Mouse (Mus musculus) brain, adult 2 months (tissue): ENCODE results near the gene Rnf182.
A peak's percentile ranks its signal among the peaks of the same experiment; 100 is the strongest.

Experiments
- DNase-seq: peaks from one replicate; pipeline ENCODE4 v3.0.0; 2011; ENCODE audit warnings: low read depth, low spot score

Rnf182 gene

GRCm38 (mm10) chr13:43615577-43616254 is at the start of gene Rnf182:
Gene Rnf182, plus strand, starts transcription at chr13:43615710.
- peak; percentile 93 for DNase-seq

DNA sequence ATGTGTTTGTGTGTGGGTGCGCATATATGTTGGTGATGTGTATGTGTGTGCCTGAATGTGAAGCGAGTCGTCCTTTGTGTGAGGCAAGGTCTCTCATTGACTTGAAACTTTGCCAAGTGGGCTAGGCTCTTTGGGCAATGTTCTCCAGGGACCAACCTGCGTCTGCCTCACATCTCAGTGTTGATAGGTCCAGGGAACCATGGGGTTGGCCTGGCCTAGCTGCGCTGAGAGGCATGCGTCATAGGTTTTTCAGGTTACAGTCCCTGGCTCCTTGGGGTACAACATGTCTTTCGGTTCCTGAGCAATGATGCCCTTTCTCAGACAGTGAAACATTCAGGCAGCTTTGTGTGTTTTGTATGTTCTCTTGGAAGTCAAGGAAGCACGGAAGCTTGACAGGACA is 49.3 kb upstream of the Rnf182 start:
- no peak for DNase-seq

- DNase-seq: peak; percentile 83
These were observed 48.2 kb upstream of the Rnf182 start for GRCm38 (mm10) chr13:43567141-43567891.

- no peak for DNase-seq
These were observed 41.5 kb upstream of the Rnf182 start for GRCm38 (mm10) chr13:43573979-43574378.

DNA sequence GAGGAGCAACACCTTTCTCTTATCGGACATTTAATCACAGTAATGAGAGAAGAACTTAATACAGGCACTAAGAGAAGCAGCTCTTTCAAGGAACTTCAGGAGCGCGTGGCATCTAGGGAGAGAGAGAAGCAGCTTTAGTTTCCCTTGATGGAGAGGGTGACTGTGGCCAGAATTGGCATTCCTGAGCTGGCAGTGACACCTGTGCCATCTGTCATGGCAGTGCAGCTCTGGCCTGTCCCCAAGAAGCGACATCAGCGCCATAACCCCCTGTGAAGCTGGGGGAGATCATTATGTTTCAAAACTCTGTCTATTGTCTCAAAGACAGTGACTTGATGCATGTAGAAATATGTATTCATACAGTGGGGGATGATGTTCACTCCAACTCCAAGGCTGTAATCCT is 40.1 kb upstream of the Rnf182 start:
- peak; percentile 92 for DNase-seq

DNA sequence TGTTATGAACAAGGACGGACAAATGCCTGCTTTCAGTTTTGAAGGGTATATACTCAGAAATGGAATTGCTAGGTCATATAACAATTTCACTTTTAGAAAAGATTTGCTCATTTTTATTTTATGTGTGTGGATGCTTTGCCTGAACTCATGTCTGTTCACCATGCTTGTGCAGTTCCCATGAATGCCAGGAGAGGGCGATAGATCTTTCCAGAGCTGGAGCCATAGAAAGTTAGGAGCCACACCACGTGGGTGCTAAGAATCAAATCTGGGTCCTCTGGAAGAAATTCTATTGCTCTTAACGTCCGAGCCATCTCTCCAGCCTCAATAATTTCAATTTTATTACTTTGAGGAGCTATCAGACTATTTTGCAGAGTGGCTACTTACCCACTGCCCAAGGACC is 38.3 kb upstream of the Rnf182 start:
- DNase-seq: no peak

DNA sequence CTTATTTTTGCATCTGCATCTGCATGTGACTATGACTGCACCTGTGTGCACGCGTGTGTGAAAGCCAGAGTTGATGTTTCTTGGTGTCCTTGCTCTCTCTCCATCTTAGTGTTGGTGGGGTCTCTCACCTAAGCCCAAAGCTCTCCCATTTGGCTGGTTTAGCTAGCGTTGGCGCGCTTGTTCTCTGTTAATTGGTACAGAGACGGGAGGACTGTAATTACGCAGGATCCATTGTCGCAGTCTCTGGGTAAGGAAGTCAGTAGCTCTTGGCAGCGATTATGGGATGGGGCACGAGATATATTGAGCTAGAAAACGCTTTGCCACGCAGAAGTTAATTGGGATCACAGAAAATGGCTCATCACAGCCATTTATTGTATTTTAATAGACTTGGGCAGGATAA is 37.7 kb upstream of the Rnf182 start:
- DNase-seq: no peak

DNA sequence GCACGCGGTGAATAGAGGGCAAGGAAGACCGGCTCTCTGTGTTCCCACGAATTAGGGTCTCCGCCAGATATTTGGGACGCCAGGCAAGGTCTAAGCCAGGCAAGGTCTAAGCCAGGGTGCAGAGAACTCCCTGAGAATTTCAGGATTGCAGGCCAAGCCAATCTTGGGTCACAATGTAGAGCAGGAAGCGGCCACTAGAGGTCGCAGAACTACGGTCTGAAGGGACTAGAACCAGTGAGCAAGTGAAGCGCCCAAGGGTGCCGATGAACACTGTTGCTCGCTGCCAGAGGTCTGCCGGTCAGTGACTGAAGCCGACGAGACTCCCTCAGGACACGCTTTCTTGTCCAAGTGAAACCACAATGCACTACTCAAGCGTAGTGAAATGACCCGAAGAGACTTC is 35.8 kb upstream of the Rnf182 start:
- DNase-seq: peak; percentile 85

GRCm38 (mm10) chr13:43580661-43581060 is 34.8 kb upstream of the Rnf182 start:
- DNase-seq: no peak

- DNase-seq: no peak
These were observed 32.5 kb upstream of the Rnf182 start for GRCm38 (mm10) chr13:43582961-43583360.

GRCm38 (mm10) chr13:43583504-43583903 is 32.0 kb upstream of the Rnf182 start:
- DNase-seq: no peak

DNA sequence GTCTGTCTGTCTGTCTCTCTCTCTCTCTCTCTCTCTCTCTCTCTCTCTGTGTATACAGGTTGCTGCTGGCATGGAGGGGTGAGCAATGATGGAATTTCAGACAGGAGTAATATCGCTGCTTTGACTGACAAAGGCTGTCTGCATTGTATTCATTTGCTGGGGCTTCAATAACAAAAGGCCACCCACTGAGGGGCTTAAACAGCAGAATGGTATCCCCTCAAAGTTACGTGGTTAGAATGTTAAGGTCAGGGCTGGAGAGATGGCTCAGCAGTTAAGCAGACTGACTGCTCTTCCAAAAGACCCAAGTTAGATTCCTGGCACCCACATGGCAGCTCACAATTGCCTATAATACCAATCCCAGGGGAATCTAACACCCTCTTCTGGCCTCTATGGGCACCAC is 30.2 kb upstream of the Rnf182 start:
- no peak for DNase-seq

GRCm38 (mm10) chr13:43586966-43587365 is 28.5 kb upstream of the Rnf182 start:
- DNase-seq: no peak

DNA sequence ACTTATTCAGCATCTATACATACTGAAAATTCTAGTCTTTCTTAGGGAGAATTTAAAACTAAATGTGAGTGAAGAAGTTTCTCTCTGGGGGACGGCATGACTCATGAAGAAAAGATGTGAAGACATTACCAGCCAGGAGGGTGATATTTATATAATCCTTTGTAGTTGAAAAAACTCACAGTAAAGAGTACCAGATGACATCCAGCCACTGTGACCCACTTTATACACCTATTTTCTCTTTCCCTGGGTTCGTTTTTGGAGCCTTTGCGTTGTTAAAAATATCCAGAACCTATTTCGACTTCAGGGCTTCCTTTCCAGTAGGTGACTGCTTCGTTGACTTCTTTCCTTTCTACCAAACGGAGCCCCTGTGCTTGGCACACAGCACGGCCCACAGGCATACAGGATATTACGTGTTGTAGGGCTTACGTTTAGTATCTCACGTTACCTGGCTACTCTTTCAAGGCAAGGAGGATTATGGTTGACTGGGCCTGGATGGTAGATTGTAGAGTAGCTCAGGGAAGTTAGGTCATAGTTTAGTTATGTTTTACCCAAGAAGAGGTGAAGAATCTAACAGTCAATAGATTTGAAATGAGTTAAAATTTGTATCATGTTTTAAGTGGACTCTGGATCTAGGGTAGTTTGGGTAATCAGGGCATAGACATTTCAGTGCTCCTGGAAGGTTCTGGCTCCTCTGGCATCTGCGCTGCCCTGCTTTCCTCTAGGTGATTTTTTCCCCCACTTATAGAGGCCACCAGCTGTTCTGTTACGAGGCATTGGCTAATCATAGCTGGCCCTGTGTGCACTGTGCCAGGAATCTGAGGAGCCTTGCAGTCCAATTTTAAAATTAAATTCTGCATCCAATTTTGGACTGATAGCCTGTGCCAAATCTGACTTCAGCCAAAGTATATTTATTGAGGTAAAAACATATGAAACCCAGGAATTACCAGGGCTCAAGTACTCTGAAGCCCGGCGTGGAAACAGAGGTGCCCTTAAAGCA is 27.4 kb upstream of the Rnf182 start:
- DNase-seq: peak; percentile 91

DNA sequence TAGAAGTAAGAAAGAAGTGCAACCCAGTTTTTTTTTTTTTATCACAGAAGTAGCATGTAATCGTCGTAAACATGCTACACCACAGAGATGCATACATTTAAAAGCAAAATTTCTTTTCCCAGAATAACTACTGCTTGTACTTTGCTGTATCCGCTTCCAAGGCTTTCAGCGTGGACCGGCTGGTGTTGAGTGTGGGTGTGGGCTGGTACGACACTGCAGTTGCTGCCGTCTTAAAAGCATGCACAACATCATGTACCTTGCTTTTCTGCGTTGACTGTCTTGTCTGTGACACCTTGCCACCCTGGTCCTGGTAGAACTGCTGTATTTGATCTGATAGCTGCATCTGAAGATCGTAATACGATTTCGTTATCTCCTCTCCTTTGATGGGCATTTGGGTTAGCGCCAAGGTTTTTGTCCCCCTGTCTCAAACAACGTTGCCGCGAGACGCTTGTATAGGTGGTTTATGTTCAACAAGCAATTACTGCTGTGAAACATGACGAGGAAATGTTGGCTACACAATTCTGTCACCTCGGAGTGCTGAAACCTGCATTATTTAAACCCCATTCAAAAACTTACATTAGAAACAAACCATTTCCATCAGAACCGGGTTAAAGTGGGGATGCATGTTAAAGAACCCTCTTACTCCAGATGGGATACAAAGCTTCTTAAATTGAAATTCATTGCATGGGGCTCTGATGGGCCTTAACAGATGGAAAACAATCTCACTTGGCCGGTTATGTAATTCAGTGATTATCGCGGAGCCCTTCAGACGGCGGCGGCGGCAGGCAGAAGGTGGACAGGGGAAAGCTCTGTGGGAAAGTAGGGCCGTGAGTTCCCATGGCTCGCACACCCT is 23.5 kb upstream of the Rnf182 start:
- peak; percentile 57 for DNase-seq

GRCm38 (mm10) chr13:43592681-43593068 is 22.8 kb upstream of the Rnf182 start:
- DNase-seq: no peak

DNA sequence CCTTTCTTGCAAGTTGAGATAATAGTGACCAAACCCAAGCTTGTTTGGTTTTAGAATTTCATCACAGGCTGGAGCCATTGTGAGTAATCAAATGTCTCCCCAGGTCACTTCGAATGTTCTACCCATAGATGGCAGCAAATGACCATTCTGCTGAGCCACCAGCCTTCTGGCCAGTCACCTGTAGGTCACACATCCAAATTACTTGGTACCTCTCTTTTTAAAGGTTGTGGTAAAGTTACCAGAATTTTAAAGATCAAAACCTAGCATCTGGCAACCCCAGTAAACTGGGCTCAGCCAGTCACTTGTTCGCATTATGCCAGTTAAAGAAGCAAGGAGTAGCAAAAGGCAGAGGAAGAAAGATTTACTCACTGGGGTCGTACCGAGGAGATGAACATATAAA is 19.6 kb upstream of the Rnf182 start:
- DNase-seq: peak; percentile 88

DNA sequence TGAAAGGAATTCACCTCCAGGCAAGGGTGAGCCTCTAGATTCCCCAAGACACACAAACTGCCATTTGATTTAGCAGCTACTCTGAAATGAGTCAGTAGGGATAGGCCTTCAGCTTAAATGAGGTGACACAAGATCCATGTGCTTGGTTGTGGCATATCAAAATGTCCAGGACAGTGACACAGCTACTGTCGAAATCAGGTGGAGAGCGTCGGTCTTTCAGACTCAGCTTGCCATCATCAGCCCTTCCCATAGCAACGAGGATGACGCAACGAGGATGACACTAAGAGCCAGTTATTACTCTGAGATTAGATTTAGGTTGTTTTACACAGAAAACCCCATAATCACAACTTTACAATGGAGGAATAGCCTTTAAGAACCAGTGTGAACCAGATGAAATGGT is 14.5 kb upstream of the Rnf182 start:
- no peak for DNase-seq

DNA sequence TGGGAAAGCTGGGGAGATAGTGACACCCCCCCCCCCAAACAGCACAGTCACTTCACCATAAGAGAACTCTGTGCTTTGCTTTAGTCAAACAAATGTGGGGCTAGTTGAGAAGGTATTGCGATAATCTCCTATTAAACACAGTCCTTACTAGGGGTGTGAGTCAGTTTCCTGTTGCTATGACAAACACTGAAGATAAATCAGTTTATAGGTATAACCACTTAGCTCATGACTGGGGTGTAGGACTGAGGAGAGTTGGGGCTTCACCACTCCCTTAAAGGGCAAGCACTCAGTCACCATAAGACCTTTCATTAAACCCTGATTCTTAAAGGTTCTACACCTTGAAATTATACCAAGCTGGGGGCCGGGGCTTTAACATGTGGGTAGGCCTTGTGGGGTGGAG is 13.1 kb upstream of the Rnf182 start:
- DNase-seq: no peak

DNA sequence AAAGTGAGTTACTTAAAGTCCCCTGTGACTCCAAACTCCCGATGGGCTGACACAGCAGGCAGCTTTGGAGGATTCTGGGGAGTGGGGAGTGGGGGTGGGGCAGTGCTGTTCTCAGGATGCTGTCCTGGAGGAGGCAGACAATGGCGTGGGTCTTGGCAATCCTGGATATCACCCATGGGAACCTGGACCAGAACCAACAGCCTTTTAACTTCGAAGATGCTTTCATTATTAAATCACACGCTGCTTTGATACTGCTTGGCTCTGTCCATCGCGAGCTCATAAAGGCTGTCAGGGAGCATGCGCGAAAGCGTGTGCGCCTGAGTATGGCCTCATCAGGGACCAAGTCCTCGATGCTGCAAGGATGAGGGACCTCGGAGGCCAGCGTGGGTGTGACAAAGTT is 12.5 kb upstream of the Rnf182 start:
- peak; percentile 32 for DNase-seq

- DNase-seq: no peak
These were observed 6.7 kb upstream of the Rnf182 start for GRCm38 (mm10) chr13:43608854-43609253.
